Mouse (Mus musculus): Measurements from ENCODE around the gene Elavl1.

- TF ChIP-seq CTCF (IDR thresholded peaks at IDR 0.05; ENCODE audit: control insufficient read depth, insufficient read depth, insufficient replicate concordance, low read depth, low read length) (no peak), POLR2A (IDR thresholded peaks at IDR 0.05; ENCODE audit: control insufficient read depth, low read depth, low read length) (no peak)
Observed at GRCm38 (mm10) chr8:4313254-4314124, 11.7 kb downstream of the Elavl1 start.
